Comparison of ENCODE assay signal across 36 mouse cellular contexts in genomic region chr3:133284587-133284986, GRCm38 (mm10). TPM values are rescaled to one million over a fixed set of nuclear protein-coding genes. Genes with fewer than 3 reads are reported as not detected.
DNase-seq lines count a peak whose midpoint lies in the region; ATAC-seq and TF ChIP-seq lines count a peak whose summit lies in the region.
"Had no signal": no experiment of that assay in that cellular context is flagged by ENCODE, and none has a peak within 500 bp of the region (broad histone marks: within the 10 kb centered on the region; RNA-seq: fewer than 3 reads in every experiment).

No protein-coding gene starts in this region.

- H3K4me1 ChIP-seq in embryonic facial prominence, embryonic 11.5 days (ENCODE audit: control insufficient read depth, insufficient read depth, low read length): no peaks in the 10 kb centered on the region
- H3K4me1 ChIP-seq in embryonic facial prominence, embryonic 10.5 days: no peaks in the 10 kb centered on the region
- no peaks in the 10 kb centered on the region; a peak in 1 of 4 replicates for H3K4me1 ChIP-seq in heart, embryonic 14.5 days (ENCODE audit: control insufficient read depth in 2 of 2, insufficient read depth in 2 of 2, low read length in 2 of 2)
- H3K4me1 ChIP-seq in liver, adult 2 months (ENCODE audit: control insufficient read depth, insufficient read depth, low read length): no peaks in the 10 kb centered on the region
- no peaks in the 10 kb centered on the region for H3K4me1 ChIP-seq in liver, postnatal 0 days (ENCODE audit: insufficient read depth)
- no peaks in the 10 kb centered on the region for H3K4me1 ChIP-seq in hindbrain, embryonic 13.5 days (replicated peaks)
- H3K4me1 ChIP-seq: kidney, embryonic 15.5 days; lung, embryonic 15.5 days; midbrain, embryonic 15.5 days; neural tube, embryonic 12.5 days had no signal

- ATAC-seq in embryonic facial prominence, embryonic 11.5 days (replicated peaks; ENCODE audit: insufficient number of reproducible peaks, low FRiP score, low TSS enrichment, low read depth): no peak
- ATAC-seq in heart, embryonic 14.5 days (ENCODE audit: insufficient number of reproducible peaks, insufficient read depth, low FRiP score, low read depth): peak; percentile 56
- ATAC-seq in liver, postnatal 0 days: 0 out of 2 replicates have a peak, but pooled peaks have one; percentile 23
- no peak for ATAC-seq in hindbrain, embryonic 13.5 days (ENCODE audit: low FRiP score)
- ATAC-seq: forebrain, embryonic 14.5 days; midbrain, embryonic 15.5 days had no signal

- H3K4me2 ChIP-seq in embryonic facial prominence, embryonic 11.5 days (ENCODE audit: low read depth, low read length): no peak overlapping the region
- no peak overlapping the region for H3K4me2 ChIP-seq in heart, embryonic 14.5 days (ENCODE audit: low read length)
- H3K4me2 ChIP-seq in liver, postnatal 0 days (ENCODE audit: low read depth, low read length): no peak overlapping the region
- H3K4me2 ChIP-seq in hindbrain, embryonic 13.5 days: no peak overlapping the region
- H3K4me2 ChIP-seq: hindbrain, embryonic 14.5 days; kidney, embryonic 15.5 days; lung, embryonic 15.5 days; midbrain, embryonic 15.5 days; neural tube, embryonic 12.5 days had no signal

- H3K27ac ChIP-seq in embryonic facial prominence, embryonic 11.5 days (replicated peaks; ENCODE audit: low read depth, low read length): no peak overlapping the region
- no peak overlapping the region for H3K27ac ChIP-seq in embryonic facial prominence, embryonic 10.5 days (replicated peaks)
- H3K27ac ChIP-seq in heart, embryonic 14.5 days (replicated peaks in 1 of 2; ENCODE audit: control insufficient read depth in 1 of 2, insufficient read depth in 1 of 2, low read depth in 2 of 2, low read length in 2 of 2): peak overlapping the region; percentile 58 to 69
- peak overlapping the region; percentile 55 for H3K27ac ChIP-seq in liver, adult 2 months (replicated peaks; ENCODE audit: insufficient read depth, low read depth, low read length)
- no peak overlapping the region for H3K27ac ChIP-seq in liver, postnatal 0 days (ENCODE audit: low read depth)
- H3K27ac ChIP-seq in hindbrain, embryonic 13.5 days: no peak overlapping the region
- H3K27ac ChIP-seq: hindbrain, embryonic 14.5 days; kidney, embryonic 15.5 days; liver, embryonic 14.5 days; lung, embryonic 15.5 days; midbrain, embryonic 10.5 days; midbrain, embryonic 15.5 days; neural tube, embryonic 12.5 days had no signal

- TF ChIP-seq EP300 in liver, postnatal 0 days (IDR thresholded peaks at IDR 0.05; ENCODE audit: low read depth): no peak

- no peaks in the 10 kb centered on the region for H3K27me3 ChIP-seq in embryonic facial prominence, embryonic 11.5 days (ENCODE audit: control insufficient read depth, insufficient read depth, low read length)
- no peaks in the 10 kb centered on the region for H3K27me3 ChIP-seq in embryonic facial prominence, embryonic 10.5 days (replicated peaks; ENCODE audit: low read depth, poor library complexity, severe bottlenecking)
- H3K27me3 ChIP-seq in heart, embryonic 14.5 days (ENCODE audit: control insufficient read depth, insufficient read depth, low read length): no peaks in the 10 kb centered on the region
- no peaks in the 10 kb centered on the region for H3K27me3 ChIP-seq in liver, adult 2 months (ENCODE audit: control insufficient read depth, insufficient read depth, low read length)
- H3K27me3 ChIP-seq in liver, postnatal 0 days (ENCODE audit: insufficient read depth, low read length): no peaks in the 10 kb centered on the region
- no peaks in the 10 kb centered on the region for H3K27me3 ChIP-seq in hindbrain, embryonic 13.5 days
- H3K27me3 ChIP-seq: kidney, embryonic 15.5 days; lung, embryonic 15.5 days; midbrain, embryonic 15.5 days; neural tube, embryonic 12.5 days had no signal

- intact Hi-C loops in heart, postnatal 14 days (cut with DNase I): no loop called here

- TF ChIP-seq CTCF in liver, adult 2 months (IDR thresholded peaks at IDR 0.05; ENCODE audit: low read depth, low read length): no peak
- TF ChIP-seq CTCF in liver, postnatal 0 days (IDR thresholded peaks at IDR 0.05; ENCODE audit: low read depth): no peak

- TF ChIP-seq POLR2A in liver, adult 2 months (IDR thresholded peaks at IDR 0.05; ENCODE audit: extremely low read depth, insufficient read depth, low read length): no peak

- no peaks in the 10 kb centered on the region for H3K9me3 ChIP-seq in embryonic facial prominence, embryonic 11.5 days (replicated peaks; ENCODE audit: control insufficient read depth, low read length)
- H3K9me3 ChIP-seq in embryonic facial prominence, embryonic 10.5 days: no peaks in the 10 kb centered on the region
- H3K9me3 ChIP-seq in heart, embryonic 14.5 days (ENCODE audit: control insufficient read depth, low read length): no peaks in the 10 kb centered on the region
- no peaks in the 10 kb centered on the region for H3K9me3 ChIP-seq in liver, postnatal 0 days (ENCODE audit: low read length)
- H3K9me3 ChIP-seq in hindbrain, embryonic 13.5 days: no peaks in the 10 kb centered on the region
- H3K9me3 ChIP-seq: G1E; kidney, embryonic 15.5 days; lung, embryonic 15.5 days; midbrain, embryonic 10.5 days; midbrain, embryonic 15.5 days; neural tube, embryonic 12.5 days had no signal

- H3K79me2 ChIP-seq in liver, adult 2 months (ENCODE audit: control insufficient read depth, insufficient read depth, low read length): no peaks in the 10 kb centered on the region

- H3K36me3 ChIP-seq in embryonic facial prominence, embryonic 11.5 days (replicated peaks; ENCODE audit: control insufficient read depth, insufficient read depth, low read depth, low read length): no peaks in the 10 kb centered on the region
- H3K36me3 ChIP-seq in embryonic facial prominence, embryonic 10.5 days (replicated peaks): no peaks in the 10 kb centered on the region
- no peaks in the 10 kb centered on the region for H3K36me3 ChIP-seq in heart, embryonic 14.5 days (ENCODE audit: control insufficient read depth, insufficient read depth, low read length)
- no peaks in the 10 kb centered on the region for H3K36me3 ChIP-seq in liver, adult 2 months (ENCODE audit: control insufficient read depth, insufficient read depth, low read length)
- no peaks in the 10 kb centered on the region for H3K36me3 ChIP-seq in liver, postnatal 0 days (replicated peaks; ENCODE audit: insufficient read depth, low read length)
- no peaks in the 10 kb centered on the region for H3K36me3 ChIP-seq in hindbrain, embryonic 13.5 days
- H3K36me3 ChIP-seq: G1E; kidney, embryonic 15.5 days; lung, embryonic 15.5 days; midbrain, embryonic 10.5 days; midbrain, embryonic 15.5 days; neural tube, embryonic 12.5 days had no signal

- peak; percentile 7 for DNase-seq in embryonic facial prominence, embryonic 11.5 days (ENCODE audit: low spot score)
- DNase-seq in embryonic facial prominence, embryonic 10.5 days (ENCODE audit: low spot score): no peak
- DNase-seq in heart, postnatal 14 days: no peak
- peak; percentile 4 for DNase-seq in liver, adult 2 months (ENCODE audit: extremely low read depth, low read depth, low spot score)
- DNase-seq in liver: no peak
- no peak for DNase-seq in liver, postnatal 0 days
- DNase-seq: adrenal gland, adult 8-10 months; cerebellum, adult 2 months; cerebellum, postnatal 14 days; gastrocnemius, postnatal 25 days; kidney, adult 18-20 months; kidney, postnatal 25 days; right cerebral cortex, adult 18-20 months; spleen, adult 18-20 months; thymus, adult 2 months; thymus, postnatal 36 days had no signal

- H3K9ac ChIP-seq in embryonic facial prominence, embryonic 11.5 days (replicated peaks; ENCODE audit: low read length): no peak overlapping the region
- no peak overlapping the region for H3K9ac ChIP-seq in heart, embryonic 14.5 days (ENCODE audit: low read length)
- H3K9ac ChIP-seq in liver, adult 2 months (ENCODE audit: low read depth, low read length): no peak overlapping the region
- no peak overlapping the region for H3K9ac ChIP-seq in liver, postnatal 0 days (replicated peaks)
- H3K9ac ChIP-seq in hindbrain, embryonic 13.5 days: no peak overlapping the region
- H3K9ac ChIP-seq: hindbrain, embryonic 14.5 days; kidney, embryonic 15.5 days; liver, embryonic 14.5 days; lung, embryonic 15.5 days; midbrain, embryonic 15.5 days; neural tube, embryonic 12.5 days had no signal

- WGBS in embryonic facial prominence, embryonic 11.5 days: 53% methylated on average over 5 of the region's 5 CpGs
- WGBS in embryonic facial prominence, embryonic 10.5 days: 64% methylated on average over 5 of the region's 5 CpGs
- 49% methylated on average over 5 of the region's 5 CpGs for WGBS in heart, embryonic 14.5 days
- whole genome bisulfite sequencing in liver, adult 2 months: 72% methylated on average over 5 of the region's 5 CpGs
- WGBS in liver, postnatal 0 days (ENCODE audit: insufficient replicate concordance): 63% methylated on average over 5 of the region's 5 CpGs
- WGBS in hindbrain, embryonic 13.5 days: 81% methylated on average over 5 of the region's 5 CpGs

- H3K4me3 ChIP-seq in embryonic facial prominence, embryonic 11.5 days (ENCODE audit: low read depth, low read length): no peak overlapping the region
- no peak overlapping the region for H3K4me3 ChIP-seq in embryonic facial prominence, embryonic 10.5 days
- no peak overlapping the region for H3K4me3 ChIP-seq in heart, embryonic 14.5 days (ENCODE audit: control insufficient read depth in 1 of 2, insufficient read depth in 1 of 2, low read depth in 1 of 2, low read length in 2 of 2)
- no peak overlapping the region for H3K4me3 ChIP-seq in liver, adult 2 months (ENCODE audit: insufficient read depth, low read depth, low read length)
- H3K4me3 ChIP-seq in liver, postnatal 0 days (ENCODE audit: low read depth, low read length): no peak overlapping the region
- H3K4me3 ChIP-seq in hindbrain, embryonic 13.5 days: no peak overlapping the region
- H3K4me3 ChIP-seq: kidney, embryonic 15.5 days; lung, embryonic 15.5 days; midbrain, embryonic 10.5 days; midbrain, embryonic 15.5 days; myocyte; neural tube, embryonic 12.5 days had no signal

RNA-seq across cellular contexts. Expression of gene Ppa2, which starts 25.3 kb away (rescaled TPM):
- 92.6 and 93.0 TPM in 2 replicates for polyA plus RNA-seq in embryonic facial prominence, embryonic 11.5 days (2014; fragmentation: Nextera tagmentation; extraction: Ambion mirVana)
- polyA plus RNA-seq in embryonic facial prominence, embryonic 10.5 days (2016; fragmentation: Nextera tagmentation; extraction: Ambion mirVana): 84.6 and 88.0 TPM in 2 replicates
- 134 and 145 TPM in 2 replicates for polyA plus RNA-seq in heart, embryonic 14.5 days (2014; fragmentation: Nextera tagmentation; extraction: Ambion mirVana)
- 100 to 1,000 TPM; 110 to 112 TPM for total RNA-seq in heart, postnatal 14 days (2021)
- 55.0 and 58.8 TPM in 2 replicates for total RNA-seq in liver, adult 2 months (2014; rRNA removed)
- 70.1 and 74.1 TPM in 2 replicates for polyA plus RNA-seq in liver, adult 2 months (2012; rRNA removed)
- polyA plus RNA-seq in liver, postnatal 0 days (2015; fragmentation: Nextera tagmentation; extraction: Ambion mirVana): 52.2 and 54.2 TPM in 2 replicates
- polyA plus RNA-seq in hindbrain, embryonic 13.5 days (2015; fragmentation: Nextera tagmentation; extraction: Ambion mirVana): 75.1 and 78.6 TPM in 2 replicates

RNA-seq across cellular contexts. Expression of gene Arhgef38, which starts 49.8 kb away (rescaled TPM):
- polyA plus RNA-seq in embryonic facial prominence, embryonic 11.5 days (2014; fragmentation: Nextera tagmentation; extraction: Ambion mirVana): 0.15 and 0.17 TPM in 2 replicates
- 0.05 and 0.25 TPM in 2 replicates for polyA plus RNA-seq in embryonic facial prominence, embryonic 10.5 days (2016; fragmentation: Nextera tagmentation; extraction: Ambion mirVana)
- 0.03 and 0.14 TPM in 2 replicates for polyA plus RNA-seq in heart, embryonic 14.5 days (2014; fragmentation: Nextera tagmentation; extraction: Ambion mirVana)
- under 1 TPM in 1 of 2 experiments, not detected in 1; 0.26 TPM for total RNA-seq in heart, postnatal 14 days (2021)
- 0.09 TPM in 1 of 2 replicates, not detected in the other for total RNA-seq in liver, adult 2 months (2014; rRNA removed)
- polyA plus RNA-seq in liver, adult 2 months (2012; rRNA removed): not detected in 2 replicates
- 0.01 and 0.04 TPM in 2 replicates for polyA plus RNA-seq in liver, postnatal 0 days (2015; fragmentation: Nextera tagmentation; extraction: Ambion mirVana)
- 0.03 TPM in 1 of 2 replicates, not detected in the other for polyA plus RNA-seq in hindbrain, embryonic 13.5 days (2015; fragmentation: Nextera tagmentation; extraction: Ambion mirVana)
- total RNA-seq: adrenal gland, adult 8-10 months; gastrocnemius, adult 18-20 months; gastrocnemius, postnatal 25 days; heart, postnatal 25 days; layer of hippocampus, adult 18-20 months; megakaryocyte progenitor cell, adult 5-6 weeks had no signal
- polyA plus RNA-seq: C2C12; cortical plate, adult 2 months; frontal cortex, adult 2 months; G1E; limb, embryonic 11.5 days; midbrain, embryonic 10.5 days; myocyte; neural tube, embryonic 12.5 days had no signal

Comparison
In these comparisons a context has a peak if more than half of its experiments do, and no peak if none do; other contexts are left out.
1. DNase-seq: peak in embryonic facial prominence, embryonic 11.5 days (single experiment) and liver, adult 2 months (single experiment); none in embryonic facial prominence, embryonic 10.5 days (single experiment), heart, postnatal 14 days (0 of 2), liver (single experiment) and liver, postnatal 0 days (single experiment).
2. H3K27ac ChIP-seq: peak in heart, embryonic 14.5 days (2 of 2) and liver, adult 2 months (single experiment); none in embryonic facial prominence, embryonic 11.5 days (single experiment), embryonic facial prominence, embryonic 10.5 days (single experiment), liver, postnatal 0 days (single experiment) and hindbrain, embryonic 13.5 days (single experiment).
3. ATAC-seq: peak in heart, embryonic 14.5 days (single experiment) and liver, postnatal 0 days (single experiment); none in embryonic facial prominence, embryonic 11.5 days (single experiment) and hindbrain, embryonic 13.5 days (single experiment).